In genomic region chr11:32141034-32141433, GRCm38 (mm10) we compare ENCODE assay signal across 8 mouse cellular contexts. TPM values are rescaled to one million over a fixed set of nuclear protein-coding genes. Genes with fewer than 3 reads are reported as not detected.
DNase-seq lines count a peak whose midpoint lies in the region; ATAC-seq and TF ChIP-seq lines count a peak whose summit lies in the region.
"Had no signal": no experiment of that assay in that cellular context is flagged by ENCODE, and none has a peak within 500 bp of the region (broad histone marks: within the 10 kb centered on the region; RNA-seq: fewer than 3 reads in every experiment).

No protein-coding gene starts in this region.

- H3K9me3 ChIP-seq in forebrain, embryonic 15.5 days = no peaks in the 10 kb centered on the region

- no peaks in the 10 kb centered on the region for H3K79me2 ChIP-seq in C2C12 (ENCODE audit: control insufficient read depth, insufficient read depth)

- H3K79me3 ChIP-seq in C2C12 (ENCODE audit: low read depth) = no peaks in the 10 kb centered on the region

- H3ac ChIP-seq in C2C12 (ENCODE audit: control insufficient read depth, insufficient read length, low read depth) = no peak overlapping the region

- DNase-seq in ES-CJ7 (ENCODE audit: low read depth, low spot score) = peak; percentile 90
- DNase-seq in c-Kit-positive CD71-positive TER-119-positive erythroid progenitor cells, embryonic 14.5 days (ENCODE audit: low spot score) = peak; percentile 61
- peak; percentile 88 for DNase-seq in induced T-regulatory cell, adult 2 months (ENCODE audit: low read depth)
- DNase-seq in lung, postnatal 36 days = peak; percentile 83
- DNase-seq in right cerebral cortex, postnatal 4 days = peak; percentile 63

- H3K4me1 ChIP-seq in forebrain, embryonic 15.5 days = peaks cover 51% of the 10 kb centered on the region

- no peak overlapping the region for H3K9ac ChIP-seq in forebrain, embryonic 15.5 days (replicated peaks)

- H3K27me3 ChIP-seq in C2C12 (ENCODE audit: control insufficient read depth, insufficient read depth, insufficient read length) = peaks cover 14% of the 10 kb centered on the region
- no peaks in the 10 kb centered on the region for H3K27me3 ChIP-seq in forebrain, embryonic 15.5 days

- peak overlapping the region; percentile 91 for H3K27ac ChIP-seq in forebrain, embryonic 15.5 days (replicated peaks)

- no peak for ATAC-seq in forebrain, embryonic 15.5 days (replicated peaks)

- H3K4me2 ChIP-seq in forebrain, embryonic 15.5 days (replicated peaks) = no peak overlapping the region

- peak; percentile 18 for TF ChIP-seq CTCF in C2C12 (IDR thresholded peaks at IDR 0.05; ENCODE audit: control insufficient read depth, insufficient read depth, insufficient read length)

- no peak overlapping the region for H3K4me3 ChIP-seq in C2C12 (ENCODE audit: insufficient read depth, poor library complexity, severe bottlenecking)
- no peak overlapping the region for H3K4me3 ChIP-seq in forebrain, embryonic 15.5 days

- WGBS in forebrain, embryonic 15.5 days = 6% methylated on average over 2 of the region's 2 CpGs

- H3K36me3 ChIP-seq in C2C12 (ENCODE audit: control insufficient read depth, insufficient read depth) = no peaks in the 10 kb centered on the region
- H3K36me3 ChIP-seq in forebrain, embryonic 15.5 days = no peaks in the 10 kb centered on the region

TF ChIP-seq in C2C12, 6 proteins besides CTCF, POLR2A, EP300 and RAD21:
- no peak for TF ChIP-seq MAX (IDR thresholded peaks at IDR 0.05)
- no peak for TF ChIP-seq MYOD1 (IDR thresholded peaks at IDR 0.05; ENCODE audit: control insufficient read depth, insufficient read length, low read depth)
- no peak for TF ChIP-seq MYOG (IDR thresholded peaks at IDR 0.05; ENCODE audit: control insufficient read depth, extremely low read depth, insufficient read length)
- TF ChIP-seq CEBPB (IDR thresholded peaks at IDR 0.05; ENCODE audit: low read depth) = no peak

RNA-seq across cellular contexts. Expression of gene Il9r, which starts 59.0 kb away (rescaled TPM):
- polyA plus RNA-seq in C2C12 (2012; fragmentation: generic; extraction: Trizol) = not detected
- not detected in 2 replicates for polyA plus RNA-seq in forebrain, embryonic 15.5 days (2015; fragmentation: Nextera tagmentation; extraction: Ambion mirVana)
- polyA plus RNA-seq: heart, embryonic 14.5 days had no signal
